Mouse (Mus musculus) stomach, postnatal 0 days (tissue): ENCODE data around the gene Gm5148.

Experiments used
- CTCF ChIP-seq: IDR thresholded peaks from 2 replicates; pipeline ENCODE4 v1.5.1; 2016; ENCODE audit warnings: antibody characterized with exemption, low read depth, mild to moderate bottlenecking, moderate library complexity
- EP300 ChIP-seq: optimal IDR thresholded peaks from 2 replicates; pipeline ENCODE3; 2016; ENCODE audit warnings: antibody characterized with exemption

- TF ChIP-seq CTCF (no peak), EP300 (no peak)
Measured at GRCm38 (mm10) chr3:37756005-37756404, 31.7 kb upstream of the Gm5148 start.
